Mouse (Mus musculus) kidney, embryonic 15.5 days (tissue): Measurements from ENCODE around the gene Hist1h4a. TPM values are rescaled to one million over a fixed set of nuclear protein-coding genes. Genes with fewer than 3 reads are reported as not detected.
"Not testable (repeated sequence)": the region's sequence is repeated elsewhere in the genome, so short reads cannot be mapped to it uniquely, and the experiment has no call there.

Experiments
- ATAC-seq: fragments of 200-750 bp; cut with Nextera tagmentation; replicated peaks from 2 replicates; pipeline ENCODE4 v1.8.0; 2017; ENCODE audit warnings: moderate TSS enrichment; ENCODE audit not compliant: low FRiP score
- H3K27ac ChIP-seq: fragments of 300-500 bp; sonication (generic); 2 replicates; pipeline ENCODE4 v1.5.1; 2015; ENCODE audit warnings: mild to moderate bottlenecking, inconsistent platforms
- H3K27me3 ChIP-seq: fragments of 300-500 bp; sonication (generic); 2 replicates; pipeline ENCODE4 v1.6.1; 2015; ENCODE audit warnings: inconsistent platforms
- H3K36me3 ChIP-seq: fragments of 300-500 bp; sonication (generic); 2 replicates; pipeline ENCODE4 v1.6.1; 2015; ENCODE audit warnings: inconsistent platforms
- H3K4me1 ChIP-seq: fragments of 300-500 bp; sonication (generic); 2 replicates; pipeline ENCODE4 v1.6.1; 2015; ENCODE audit warnings: inconsistent platforms
- H3K4me2 ChIP-seq: fragments of 300-500 bp; sonication (generic); 2 replicates; pipeline ENCODE4 v1.6.1; 2015; ENCODE audit warnings: moderate library complexity, mild to moderate bottlenecking, inconsistent platforms
- H3K4me3 ChIP-seq: fragments of 300-500 bp; sonication (generic); replicated peaks from 2 replicates; pipeline ENCODE4 v1.5.1; 2015; ENCODE audit warnings: mild to moderate bottlenecking, inconsistent platforms
- H3K9ac ChIP-seq: fragments of 300-500 bp; sonication (generic); 2 replicates; pipeline ENCODE4 v1.6.1; 2015; ENCODE audit warnings: mild to moderate bottlenecking, inconsistent platforms
- H3K9me3 ChIP-seq: fragments of 300-500 bp; sonication (generic); replicated peaks from 2 replicates; pipeline ENCODE4 v1.6.1; 2016; ENCODE audit warnings: inconsistent platforms
- WGBS: fragments of 180-500 bp; shearing (Covaris S2); methylation state at CpG from one replicate; pipeline ENCODE4 v1.1.7; 2015; ENCODE audit warnings: mixed read lengths; 5-methylcytosine and 5-hydroxymethylcytosine counted together
- polyA plus RNA-seq: library from polyadenylated mRNA; unstranded; fragments of >200 nt; fragmentation: Nextera tagmentation; extraction: Ambion mirVana; gene quantifications from 2 replicates; pipeline ENCODE4 v1.2.1, GENCODE M21; 2015

Gene Hist1h4a
- polyA plus RNA-seq, 1 experiment from 2014 or later = 0.35 TPM

GRCm38 (mm10) chr13:23765172-23765513 is 4.1 kb upstream of the Hist1h4a start:
- H3K4me2 ChIP-seq = no peak overlapping the region
- WGBS = 63% methylated on average over 1 of the region's 1 CpGs
- H3K9ac ChIP-seq = no peak overlapping the region
- no peak for ATAC-seq
- H3K4me1 ChIP-seq = peaks cover 23% of the 10 kb centered on the region
- no peaks in the 10 kb centered on the region for H3K27me3 ChIP-seq
- no peak overlapping the region for H3K4me3 ChIP-seq
- no peaks in the 10 kb centered on the region for H3K9me3 ChIP-seq
- H3K27ac ChIP-seq = peak overlapping the region; percentile 30; the same call in 1 of the 2 replicates
- no peaks in the 10 kb centered on the region for H3K36me3 ChIP-seq

DNA sequence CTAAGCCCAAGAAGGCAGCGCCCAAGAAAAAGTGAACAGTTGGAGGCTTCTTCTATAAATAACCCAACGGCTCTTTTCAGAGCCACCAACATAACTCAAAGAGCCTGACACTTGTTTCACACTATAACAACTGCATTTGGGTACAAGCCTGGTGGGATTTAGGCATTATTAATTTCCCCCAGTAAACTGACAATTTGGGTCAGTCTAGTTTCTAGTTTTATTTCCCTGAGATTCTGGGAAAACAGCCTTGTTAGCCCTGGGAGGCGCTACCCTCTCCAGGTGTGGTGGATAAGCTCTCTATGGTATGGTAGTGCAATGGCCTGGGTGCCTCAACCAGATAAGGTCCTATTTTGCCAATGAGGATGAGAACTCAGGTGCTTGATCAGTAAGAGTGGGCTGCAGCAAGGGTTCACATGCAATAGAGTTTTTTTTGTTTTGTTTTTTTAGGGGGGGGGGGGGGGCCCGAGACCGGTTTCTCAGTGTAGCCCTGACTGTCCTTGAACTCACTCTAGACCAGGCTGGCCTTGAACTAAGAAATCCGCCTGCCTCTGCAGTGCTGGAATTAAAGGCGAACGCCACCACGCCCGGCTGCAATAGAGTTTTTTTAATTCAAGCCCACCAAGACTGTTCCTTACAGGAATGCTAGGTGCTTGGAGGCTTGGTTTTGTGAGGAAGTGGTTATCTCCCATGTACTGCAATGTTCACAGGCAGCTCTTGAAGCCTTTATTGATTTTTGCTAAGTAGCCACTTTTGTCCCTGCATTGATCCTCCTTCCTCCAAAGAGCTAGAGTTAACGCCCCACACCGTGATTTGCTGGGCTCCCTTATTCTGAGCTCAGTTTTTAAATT is 3.5 kb upstream of the Hist1h4a start:
- peak overlapping the region; percentile 61 for H3K4me3 ChIP-seq
- H3K9ac ChIP-seq = peak overlapping the region; percentile 76
- H3K9me3 ChIP-seq = no peaks in the 10 kb centered on the region
- H3K4me1 ChIP-seq = peaks cover 27% of the 10 kb centered on the region
- no peaks in the 10 kb centered on the region for H3K27me3 ChIP-seq
- peak overlapping the region; percentile 85 for H3K4me2 ChIP-seq
- H3K27ac ChIP-seq = peak overlapping the region; percentile 98
- 38% methylated on average over 12 of the region's 12 CpGs for WGBS
- no peaks in the 10 kb centered on the region for H3K36me3 ChIP-seq
- no peak for ATAC-seq

GRCm38 (mm10) chr13:23763586-23764323 is 2.7 kb upstream of the Hist1h4a start, which contains the start of gene Hist1h1a:
Gene Hist1h1a (plus strand): TSS chr13:23763666.
- 4% methylated on average over 34 of the region's 34 CpGs for WGBS
- Histone ChIP-seq H3K4me2 (peak within 1 kb of the TSS; percentile 85), H3K27me3 (no peaks in the 10 kb centered on the region), H3K27ac (peak within 1 kb of the TSS; percentile 98), H3K9ac (peak within 1 kb of the TSS; percentile 76), H3K4me1 (peaks cover 27% of the 10 kb centered on the region), H3K36me3 (no peaks in the 10 kb centered on the region), H3K9me3 (no peaks in the 10 kb centered on the region), H3K4me3 (peak within 1 kb of the TSS; percentile 61)
- ATAC-seq = peak; percentile 74

- Histone ChIP-seq H3K9me3 (no peaks in the 10 kb centered on the region), H3K36me3 (no peaks in the 10 kb centered on the region), H3K27me3 (no peaks in the 10 kb centered on the region), H3K4me1 (peaks cover 27% of the 10 kb centered on the region), H3K27ac (peak overlapping the region; percentile 98), H3K4me3 (peak overlapping the region; percentile 61), H3K4me2 (peak overlapping the region; percentile 85), H3K9ac (peak overlapping the region; percentile 48; the same call in 1 of the 2 replicates)
- no peak for ATAC-seq
- under 1% methylated on average over 10 of the region's 10 CpGs for WGBS
These were observed 2.2 kb upstream of the Hist1h4a start for GRCm38 (mm10) chr13:23763242-23763585.

- under 1% methylated on average over 31 of the region's 52 CpGs for WGBS
- Histone ChIP-seq H3K4me2 (peak within 1 kb of the TSS; percentile 85), H3K4me3 (peak within 1 kb of the TSS; percentile 61), H3K27ac (peak within 1 kb of the TSS; percentile 98), H3K9ac (peak within 1 kb of the TSS; percentile 61), H3K4me1 (peaks cover 32% of the 10 kb centered on the region)
- not testable (repeated sequence) for H3K27me3 ChIP-seq, H3K36me3 ChIP-seq, H3K9me3 ChIP-seq
- peak; percentile 67 for ATAC-seq
These were observed 1.1 kb upstream of the Hist1h4a start, which contains the start of gene Hist1h3a for GRCm38 (mm10) chr13:23761871-23762821. Gene Hist1h3a (minus strand): TSS chr13:23762386.

GRCm38 (mm10) chr13:23760240-23760971 is 624 bp downstream of the Hist1h4a start:
- peak overlapping the region; percentile 98 for H3K27ac ChIP-seq
- H3K4me1 ChIP-seq = peaks cover 32% of the 10 kb centered on the region
- no peaks in the 10 kb centered on the region for H3K36me3 ChIP-seq
- H3K9ac ChIP-seq = peak overlapping the region; percentile 54
- WGBS = 1% methylated on average over 25 of the region's 27 CpGs
- peak overlapping the region; percentile 85 for H3K4me2 ChIP-seq
- ATAC-seq = no peak
- H3K27me3 ChIP-seq = no peaks in the 10 kb centered on the region
- H3K9me3 ChIP-seq = no peaks in the 10 kb centered on the region
- peak overlapping the region; percentile 61 for H3K4me3 ChIP-seq

GRCm38 (mm10) chr13:23759916-23760239 is 1.2 kb downstream of the Hist1h4a start:
- H3K4me2 ChIP-seq = peak overlapping the region; percentile 85
- peak overlapping the region; percentile 98 for H3K27ac ChIP-seq
- H3K4me1 ChIP-seq = peaks cover 31% of the 10 kb centered on the region
- no peak for ATAC-seq
- H3K36me3 ChIP-seq = no peaks in the 10 kb centered on the region
- no peaks in the 10 kb centered on the region for H3K9me3 ChIP-seq
- H3K9ac ChIP-seq = peak overlapping the region; percentile 54
- 72% methylated on average over 1 of the region's 1 CpGs for WGBS
- peak overlapping the region; percentile 61 for H3K4me3 ChIP-seq
- H3K27me3 ChIP-seq = no peaks in the 10 kb centered on the region

- Histone ChIP-seq H3K27ac (no peak overlapping the region), H3K9me3 (no peaks in the 10 kb centered on the region), H3K27me3 (no peaks in the 10 kb centered on the region), H3K36me3 (no peaks in the 10 kb centered on the region), H3K4me2 (no peak overlapping the region), H3K4me3 (no peak overlapping the region), H3K9ac (no peak overlapping the region), H3K4me1 (peaks cover 25% of the 10 kb centered on the region)
- no peak for ATAC-seq
- 65% methylated on average over 3 of the region's 3 CpGs for WGBS
These were observed 1.7 kb downstream of the Hist1h4a start for GRCm38 (mm10) chr13:23759251-23759771.

- peak overlapping the region; percentile 59 for H3K27ac ChIP-seq
- H3K36me3 ChIP-seq = no peaks in the 10 kb centered on the region
- no peaks in the 10 kb centered on the region for H3K9me3 ChIP-seq
- 44% methylated on average over 3 of the region's 3 CpGs for WGBS
- no peaks in the 10 kb centered on the region for H3K27me3 ChIP-seq
- peaks cover 16% of the 10 kb centered on the region for H3K4me1 ChIP-seq
- H3K4me3 ChIP-seq = no peak overlapping the region
- no peak for ATAC-seq
- H3K9ac ChIP-seq = no peak overlapping the region
- H3K4me2 ChIP-seq = 0 out of 2 replicates have a peak overlapping the region, but pooled peaks have one; percentile 70
These were observed 3.1 kb downstream of the Hist1h4a start for GRCm38 (mm10) chr13:23757921-23758320.

- no peaks in the 10 kb centered on the region for H3K27me3 ChIP-seq
- H3K9ac ChIP-seq = peak overlapping the region; percentile 59
- H3K4me1 ChIP-seq = peaks cover 13% of the 10 kb centered on the region
- H3K9me3 ChIP-seq = no peaks in the 10 kb centered on the region
- H3K4me2 ChIP-seq = peak overlapping the region; percentile 70
- H3K4me3 ChIP-seq = peak overlapping the region; percentile 46
- under 1% methylated on average over 23 of the region's 23 CpGs for WGBS
- no peaks in the 10 kb centered on the region for H3K36me3 ChIP-seq
- H3K27ac ChIP-seq = peak overlapping the region; percentile 97
- ATAC-seq = no peak
These were observed 3.7 kb downstream of the Hist1h4a start for GRCm38 (mm10) chr13:23757211-23757773.
